Mouse (Mus musculus): ENCODE data around the gene Ak5.
"Not testable (repeated sequence)": the region's sequence is repeated elsewhere in the genome, so short reads cannot be mapped to it uniquely, and the experiment has no call there.

DNA sequence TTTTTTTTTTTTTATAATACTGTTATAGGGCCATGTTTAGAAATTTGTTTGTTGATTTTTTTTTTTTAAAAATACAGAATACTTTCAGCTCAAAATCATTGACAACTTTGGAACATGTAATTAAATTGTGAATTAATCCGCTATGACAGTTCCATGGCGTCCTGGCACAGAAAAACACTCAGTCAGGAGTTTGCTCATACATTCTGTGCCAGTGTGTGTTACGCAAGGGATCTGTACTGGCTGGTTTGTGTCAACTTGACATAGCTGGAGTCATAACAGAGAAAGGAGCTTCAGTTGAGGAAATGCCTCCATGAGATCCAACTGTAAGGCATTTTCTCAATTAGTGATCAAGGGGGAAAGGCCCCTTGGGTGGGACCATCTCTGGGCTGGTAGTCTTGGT is 86.3 kb downstream of the Ak5 start:
- not testable (repeated sequence) for TF ChIP-seq EP300, CTCF (IDR thresholded peaks at IDR 0.05; ENCODE audit: low read depth)

Measured in heart, postnatal 0 days (tissue).